Mouse (Mus musculus) layer of hippocampus, adult 9-10 months (tissue): ENCODE results near the gene Hace1.

Experiments used
- DNase-seq: peaks from one replicate; pipeline ENCODE4 v3.0.0; 2022; ENCODE audit warnings: low spot score

Gene Hace1

DNA sequence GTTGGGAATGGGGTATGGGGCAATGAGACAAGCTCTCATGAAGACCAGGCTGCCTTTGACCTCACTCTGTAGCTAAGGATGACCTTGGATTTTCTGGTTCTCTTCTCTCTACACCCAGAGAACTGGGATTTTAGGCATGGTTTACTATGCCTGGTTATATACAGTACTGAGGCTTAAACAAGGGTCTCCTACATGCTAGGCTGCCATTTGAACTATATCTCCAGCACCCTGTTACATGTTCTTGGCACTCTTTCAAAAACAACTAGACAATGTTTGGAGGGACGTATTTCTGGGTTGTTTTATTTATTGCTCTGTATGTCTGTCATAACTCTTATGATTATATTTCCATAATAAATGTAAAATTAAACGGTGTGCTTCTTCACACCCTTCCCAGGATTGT, 129.2 kb downstream of the Hace1 start:
- DNase-seq = no peak

DNA sequence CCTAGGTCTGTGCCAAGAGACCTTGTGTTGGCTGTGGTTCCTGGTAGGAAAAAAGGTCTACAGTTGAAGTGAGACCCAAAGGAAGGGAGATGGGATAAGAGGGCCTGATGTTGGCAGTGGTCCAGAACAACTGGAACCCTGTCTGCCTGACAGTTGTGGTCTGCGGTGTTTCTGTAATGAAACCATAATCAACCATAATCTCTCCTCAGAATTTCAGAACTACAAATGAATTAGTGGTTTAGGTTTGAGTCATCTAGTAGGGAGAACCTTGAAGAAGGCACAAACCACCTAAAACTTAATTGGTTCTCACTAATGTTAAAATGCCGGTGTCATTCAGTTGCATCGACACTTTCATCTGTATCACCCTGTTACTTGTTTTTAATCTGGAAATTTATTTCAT, 133.2 kb downstream of the Hace1 start:
- DNase-seq = no peak

DNA sequence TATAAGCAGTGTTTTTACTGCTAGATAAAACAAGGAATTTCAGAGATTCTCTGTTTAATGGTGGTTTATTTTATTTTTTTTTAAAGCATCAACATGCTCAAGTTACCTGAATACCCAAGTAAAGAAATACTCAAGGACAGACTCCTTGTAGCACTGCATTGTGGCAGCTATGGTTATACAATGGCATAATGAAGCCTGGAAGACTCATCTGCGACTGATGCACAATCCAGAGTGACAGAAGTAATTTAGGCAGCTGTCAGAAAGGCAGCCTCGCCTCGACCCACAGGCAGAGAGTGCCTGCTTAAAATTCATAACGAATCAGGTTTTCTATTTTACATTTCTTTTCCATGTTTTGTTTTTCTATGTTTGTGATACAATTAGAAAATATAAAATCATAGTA, 133.7 kb downstream of the Hace1 start:
- DNase-seq = no peak
